Mouse (Mus musculus): ENCODE measurements around the gene Prcc.

DNA sequence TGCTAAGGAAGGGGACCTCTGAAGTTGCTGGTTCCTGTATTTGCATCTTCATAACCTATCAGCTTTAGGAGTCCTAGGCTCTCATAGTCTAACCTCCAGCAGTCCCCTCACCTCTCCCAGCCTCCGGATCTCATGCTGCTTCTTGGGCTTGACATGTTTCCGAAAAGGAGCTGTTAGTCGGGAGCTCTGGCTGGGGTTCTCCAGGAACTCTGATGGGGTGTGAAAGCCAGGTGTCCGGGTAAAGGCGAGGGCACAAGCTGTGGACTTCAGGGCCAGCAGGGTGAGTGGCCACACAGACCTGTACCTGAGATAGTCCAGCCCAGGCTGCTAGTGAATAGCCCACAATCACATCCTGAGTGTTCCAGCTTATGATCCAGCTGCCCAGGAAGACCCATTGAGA lies 42.0 kb upstream of the Prcc start:
- no peak for TF ChIP-seq POLR2A (IDR thresholded peaks at IDR 0.05; ENCODE audit: borderline replicate concordance, extremely low read depth, low read depth, low read length)
- TF ChIP-seq CTCF (IDR thresholded peaks at IDR 0.05; ENCODE audit: insufficient read depth, low read length): no peak
